8 mouse cellular contexts compared by ENCODE assay signal in genomic region chr11:68973250-68974058, GRCm38 (mm10). TPM values are rescaled to one million over a fixed set of nuclear protein-coding genes. Genes with fewer than 3 reads are reported as not detected.
DNase-seq lines count a peak whose midpoint lies in the region; ATAC-seq and TF ChIP-seq lines count a peak whose summit lies in the region.
"Not testable (repeated sequence)": the region's sequence is repeated elsewhere in the genome, so short reads cannot be mapped to it uniquely, and the experiment has no call there.

No protein-coding gene starts in this region.

- H3K36me3 ChIP-seq in embryonic facial prominence, embryonic 13.5 days; heart, adult 2 months (ENCODE audit: control insufficient read depth, insufficient read depth, low read length); kidney, adult 2 months (ENCODE audit: control insufficient read depth, insufficient read depth, low read length); limb, embryonic 12.5 days; midbrain, embryonic 14.5 days (ENCODE audit: control insufficient read depth, insufficient read depth, low read length): not testable (repeated sequence)

- 0 out of 2 replicates have a peak overlapping the region, but pooled peaks have one; percentile 4 for H3K27ac ChIP-seq in embryonic facial prominence, embryonic 13.5 days
- H3K27ac ChIP-seq in heart, adult 2 months: peak overlapping the region; percentile 66
- H3K27ac ChIP-seq in kidney, adult 2 months (ENCODE audit: insufficient read depth, low read depth, low read length): peak overlapping the region; percentile 14; the same call in 1 of the 2 replicates
- not testable (repeated sequence) for H3K27ac ChIP-seq in limb, embryonic 12.5 days; midbrain, embryonic 14.5 days (replicated peaks; ENCODE audit: low read depth, low read length)

- H3K9ac ChIP-seq in embryonic facial prominence, embryonic 13.5 days: peak overlapping the region; percentile 67
- H3K9ac ChIP-seq in heart, adult 2 months (ENCODE audit: low read depth, low read length): peak overlapping the region; percentile 67
- H3K9ac ChIP-seq in limb, embryonic 12.5 days (replicated peaks): peak overlapping the region; percentile 50; the same call in 1 of the 2 replicates
- not testable (repeated sequence) for H3K9ac ChIP-seq in midbrain, embryonic 14.5 days (replicated peaks; ENCODE audit: low read length)

- TF ChIP-seq EP300 in heart, adult 2 months (IDR thresholded peaks at IDR 0.05; ENCODE audit: insufficient read depth, low read depth, low read length): not testable (repeated sequence)

- H3K9me3 ChIP-seq in embryonic facial prominence, embryonic 13.5 days; limb, embryonic 12.5 days; midbrain, embryonic 14.5 days (ENCODE audit: control insufficient read depth, low read length): not testable (repeated sequence)

- intact Hi-C loops in heart, adult 2 months (cut with DNase I): not testable (repeated sequence)

- H3K4me3 ChIP-seq in embryonic facial prominence, embryonic 13.5 days: peak overlapping the region; percentile 51
- peak overlapping the region; percentile 56 for H3K4me3 ChIP-seq in heart, adult 2 months
- H3K4me3 ChIP-seq in kidney, adult 2 months (ENCODE audit: insufficient read depth, low read depth, low read length): peak overlapping the region; percentile 50
- H3K4me3 ChIP-seq in limb, embryonic 12.5 days (replicated peaks): peak overlapping the region; percentile 48
- H3K4me3 ChIP-seq in midbrain, embryonic 14.5 days (replicated peaks; ENCODE audit: low read depth, low read length): peak overlapping the region; percentile 37

- peak overlapping the region; percentile 71 for H3K4me2 ChIP-seq in embryonic facial prominence, embryonic 13.5 days
- peak overlapping the region; percentile 68 for H3K4me2 ChIP-seq in limb, embryonic 12.5 days
- H3K4me2 ChIP-seq in midbrain, embryonic 14.5 days (ENCODE audit: low read length): peak overlapping the region; percentile 64

- peaks cover 18% of the 10 kb centered on the region for H3K4me1 ChIP-seq in embryonic facial prominence, embryonic 13.5 days
- H3K4me1 ChIP-seq in heart, adult 2 months (ENCODE audit: control insufficient read depth, insufficient read depth, low read length); kidney, adult 2 months (ENCODE audit: control insufficient read depth, insufficient read depth, low read length); midbrain, embryonic 14.5 days (ENCODE audit: control insufficient read depth, insufficient read depth, low read length): not testable (repeated sequence)
- peaks cover 17% of the 10 kb centered on the region for H3K4me1 ChIP-seq in limb, embryonic 12.5 days (replicated peaks)

- not testable (repeated sequence) for H3K79me2 ChIP-seq in heart, adult 2 months (replicated peaks; ENCODE audit: control insufficient read depth, insufficient read depth, low read length)

- TF ChIP-seq POLR2A in heart, adult 2 months (IDR thresholded peaks at IDR 0.05; ENCODE audit: insufficient read depth, low read depth, low read length): 0 out of 2 replicates have a peak, but pooled peaks have one; percentile 16
- not testable (repeated sequence) for TF ChIP-seq POLR2A in kidney, adult 2 months (IDR thresholded peaks at IDR 0.05; ENCODE audit: low read depth, low read length)

- not testable (repeated sequence) for TF ChIP-seq CTCF in heart, adult 2 months (IDR thresholded peaks at IDR 0.05); kidney, adult 2 months (conservative IDR thresholded peaks at IDR 0.05; ENCODE audit: insufficient read depth, insufficient read length, low read depth, low read length)

- peak; percentile 85 for DNase-seq in 3134 (ENCODE audit: extremely low read depth, insufficient read length, low spot score)
- peak; percentile 93 to 95 for DNase-seq in adrenal gland, postnatal 36 days
- peak; percentile 89 to 91 for DNase-seq in heart, adult 2 months
- peak; percentile 94 for DNase-seq in kidney, adult 2 months
- peak; percentile 88 for DNase-seq in midbrain, embryonic 14.5 days
- DNase-seq in spleen, adult 12 weeks (ENCODE audit: low spot score): peak; percentile 67

- ATAC-seq in embryonic facial prominence, embryonic 13.5 days (ENCODE audit: insufficient number of reproducible peaks, insufficient read depth, low FRiP score, low TSS enrichment, low read depth): peak; percentile 76
- peak; percentile 86 for ATAC-seq in limb, embryonic 12.5 days (ENCODE audit: insufficient number of reproducible peaks, insufficient read depth, low FRiP score, low TSS enrichment, low read depth)
- peak; percentile 72 for ATAC-seq in midbrain, embryonic 14.5 days (ENCODE audit: low FRiP score, low TSS enrichment)

- H3K27me3 ChIP-seq in embryonic facial prominence, embryonic 13.5 days; heart, adult 2 months (ENCODE audit: control insufficient read depth, insufficient read depth, low read length); kidney, adult 2 months (replicated peaks; ENCODE audit: control insufficient read depth, insufficient read depth, low read length); limb, embryonic 12.5 days; midbrain, embryonic 14.5 days (ENCODE audit: control insufficient read depth, insufficient read depth, low read length): not testable (repeated sequence)

- WGBS in embryonic facial prominence, embryonic 13.5 days: under 1% methylated on average over 38 of the region's 38 CpGs
- under 1% methylated on average over 38 of the region's 38 CpGs for WGBS in heart, adult 2 months
- 2% methylated on average over 38 of the region's 38 CpGs for WGBS in kidney, adult 2 months
- WGBS in limb, embryonic 12.5 days: under 1% methylated on average over 38 of the region's 38 CpGs
- WGBS in midbrain, embryonic 14.5 days: under 1% methylated on average over 37 of the region's 38 CpGs

RNA-seq across cellular contexts. Expression of gene Rangrf, which starts 1.5 kb away (rescaled TPM):
- 10 to 100 TPM; 22.5 to 23.3 TPM for total RNA-seq in adrenal gland, postnatal 36 days (2021)
- polyA plus RNA-seq in embryonic facial prominence, embryonic 13.5 days (2015; fragmentation: Nextera tagmentation; extraction: Ambion mirVana): 50.1 and 59.3 TPM in 2 replicates
- total RNA-seq in heart, adult 2 months (2021): 100 to 1,000 TPM in 1 of 2 experiments, 10 to 100 TPM in 1; 80.7 to 100 TPM
- polyA plus RNA-seq in heart, adult 2 months (2012; rRNA removed): 145 and 169 TPM in 2 replicates
- polyA plus RNA-seq in kidney, adult 2 months (2012; rRNA removed): 43.0 and 43.9 TPM in 2 replicates
- 64.6 and 69.6 TPM in 2 replicates for polyA plus RNA-seq in limb, embryonic 12.5 days (2016; fragmentation: Nextera tagmentation; extraction: Ambion mirVana)
- polyA plus RNA-seq in midbrain, embryonic 14.5 days (2014; fragmentation: Nextera tagmentation; extraction: Ambion mirVana): 22.1 and 22.4 TPM in 2 replicates

RNA-seq across cellular contexts. Expression of gene Slc25a35, which starts 5.5 kb away (rescaled TPM):
- 10 to 100 TPM; 28.8 to 36.4 TPM for total RNA-seq in adrenal gland, postnatal 36 days (2021)
- polyA plus RNA-seq in embryonic facial prominence, embryonic 13.5 days (2015; fragmentation: Nextera tagmentation; extraction: Ambion mirVana): 4.7 and 4.9 TPM in 2 replicates
- 1 to 10 TPM; 4.2 to 5.3 TPM for total RNA-seq in heart, adult 2 months (2021)
- 21.6 and 24.2 TPM in 2 replicates for polyA plus RNA-seq in heart, adult 2 months (2012; rRNA removed)
- 38.9 and 46.2 TPM in 2 replicates for polyA plus RNA-seq in kidney, adult 2 months (2012; rRNA removed)
- polyA plus RNA-seq in limb, embryonic 12.5 days (2016; fragmentation: Nextera tagmentation; extraction: Ambion mirVana): 2.3 and 2.6 TPM in 2 replicates
- 1.1 and 1.9 TPM in 2 replicates for polyA plus RNA-seq in midbrain, embryonic 14.5 days (2014; fragmentation: Nextera tagmentation; extraction: Ambion mirVana)

RNA-seq across cellular contexts. Expression of gene Arhgef15, which starts 16.2 kb away (rescaled TPM):
- 10 to 100 TPM; 14.8 to 19.9 TPM for total RNA-seq in adrenal gland, postnatal 36 days (2021)
- 6.7 and 7.2 TPM in 2 replicates for polyA plus RNA-seq in embryonic facial prominence, embryonic 13.5 days (2015; fragmentation: Nextera tagmentation; extraction: Ambion mirVana)
- total RNA-seq in heart, adult 2 months (2021): 10 to 100 TPM; 27.8 to 28.5 TPM
- polyA plus RNA-seq in heart, adult 2 months (2012; rRNA removed): 52.9 and 77.3 TPM in 2 replicates
- polyA plus RNA-seq in kidney, adult 2 months (2012; rRNA removed): 38.2 and 44.7 TPM in 2 replicates
- 6.1 and 7.0 TPM in 2 replicates for polyA plus RNA-seq in limb, embryonic 12.5 days (2016; fragmentation: Nextera tagmentation; extraction: Ambion mirVana)
- polyA plus RNA-seq in midbrain, embryonic 14.5 days (2014; fragmentation: Nextera tagmentation; extraction: Ambion mirVana): 19.3 and 19.5 TPM in 2 replicates

RNA-seq across cellular contexts. Expression of gene Pfas, which starts 34.8 kb away (rescaled TPM):
- total RNA-seq in adrenal gland, postnatal 36 days (2021): 10 to 100 TPM; 28.3 to 30.6 TPM
- polyA plus RNA-seq in embryonic facial prominence, embryonic 13.5 days (2015; fragmentation: Nextera tagmentation; extraction: Ambion mirVana): 42.7 and 44.4 TPM in 2 replicates
- 1 to 10 TPM; 5.9 to 6.4 TPM for total RNA-seq in heart, adult 2 months (2021)
- polyA plus RNA-seq in heart, adult 2 months (2012; rRNA removed): 8.5 and 11.5 TPM in 2 replicates
- polyA plus RNA-seq in kidney, adult 2 months (2012; rRNA removed): 17.2 and 18.4 TPM in 2 replicates
- polyA plus RNA-seq in limb, embryonic 12.5 days (2016; fragmentation: Nextera tagmentation; extraction: Ambion mirVana): 45.7 and 48.5 TPM in 2 replicates
- polyA plus RNA-seq in midbrain, embryonic 14.5 days (2014; fragmentation: Nextera tagmentation; extraction: Ambion mirVana): 12.6 and 16.5 TPM in 2 replicates

RNA-seq across cellular contexts. Expression of gene Ctc1, which starts 42.3 kb away (rescaled TPM):
- total RNA-seq in adrenal gland, postnatal 36 days (2021): 10 to 100 TPM; 19.5 to 28.9 TPM
- 53.5 and 55.8 TPM in 2 replicates for polyA plus RNA-seq in embryonic facial prominence, embryonic 13.5 days (2015; fragmentation: Nextera tagmentation; extraction: Ambion mirVana)
- total RNA-seq in heart, adult 2 months (2021): 10 to 100 TPM; 10.7 to 15.7 TPM
- polyA plus RNA-seq in heart, adult 2 months (2012; rRNA removed): 21.5 and 26.8 TPM in 2 replicates
- 30.1 and 31.4 TPM in 2 replicates for polyA plus RNA-seq in kidney, adult 2 months (2012; rRNA removed)
- polyA plus RNA-seq in limb, embryonic 12.5 days (2016; fragmentation: Nextera tagmentation; extraction: Ambion mirVana): 70.5 and 73.8 TPM in 2 replicates
- polyA plus RNA-seq in midbrain, embryonic 14.5 days (2014; fragmentation: Nextera tagmentation; extraction: Ambion mirVana): 55.8 and 56.1 TPM in 2 replicates
